Mouse (Mus musculus): ENCODE results near the gene Sp100. TPM values are rescaled to one million over a fixed set of nuclear protein-coding genes. Genes with fewer than 3 reads are reported as not detected.
"Not testable (repeated sequence)": the region's sequence is repeated elsewhere in the genome, so short reads cannot be mapped to it uniquely, and the experiment has no call there.

The Sp100 gene
- polyA plus RNA-seq, 1 experiment, result not detected

- H3K27me3 ChIP-seq (ENCODE audit: control insufficient read depth, insufficient read depth, low read length, poor library complexity, severe bottlenecking); H3K4me1 ChIP-seq (ENCODE audit: control insufficient read depth, insufficient read depth, low read length); H3K36me3 ChIP-seq (ENCODE audit: control insufficient read depth, insufficient read depth, low read length, poor library complexity, severe bottlenecking); H3K9me3 ChIP-seq (replicated peaks; ENCODE audit: control insufficient read depth, insufficient read depth, low read length, poor library complexity, severe bottlenecking); H3K9ac ChIP-seq (ENCODE audit: low read depth, poor library complexity, severe bottlenecking); H3K4me3 ChIP-seq (ENCODE audit: low read depth, low read length); H3K27ac ChIP-seq (ENCODE audit: insufficient read depth, low read length): not testable (repeated sequence)
Measured at GRCm38 (mm10) chr1:85636936-85637335, 12.9 kb upstream of the Sp100 start.

GRCm38 (mm10) chr1:85638144-85638543 lies 11.6 kb upstream of the Sp100 start:
- not testable (repeated sequence) for H3K27me3 ChIP-seq (ENCODE audit: control insufficient read depth, insufficient read depth, low read length, poor library complexity, severe bottlenecking); H3K9me3 ChIP-seq (replicated peaks; ENCODE audit: control insufficient read depth, insufficient read depth, low read length, poor library complexity, severe bottlenecking); H3K9ac ChIP-seq (ENCODE audit: low read depth, poor library complexity, severe bottlenecking); H3K4me1 ChIP-seq (ENCODE audit: control insufficient read depth, insufficient read depth, low read length); H3K4me3 ChIP-seq (ENCODE audit: low read depth, low read length); H3K36me3 ChIP-seq (ENCODE audit: control insufficient read depth, insufficient read depth, low read length, poor library complexity, severe bottlenecking); H3K27ac ChIP-seq (ENCODE audit: insufficient read depth, low read length)

GRCm38 (mm10) chr1:85650524-85650923 lies 736 bp downstream of the Sp100 start:
- H3K9me3 ChIP-seq (replicated peaks; ENCODE audit: control insufficient read depth, insufficient read depth, low read length, poor library complexity, severe bottlenecking); H3K27me3 ChIP-seq (ENCODE audit: control insufficient read depth, insufficient read depth, low read length, poor library complexity, severe bottlenecking); H3K4me1 ChIP-seq (ENCODE audit: control insufficient read depth, insufficient read depth, low read length); H3K36me3 ChIP-seq (ENCODE audit: control insufficient read depth, insufficient read depth, low read length, poor library complexity, severe bottlenecking); H3K4me3 ChIP-seq (ENCODE audit: low read depth, low read length); H3K9ac ChIP-seq (ENCODE audit: low read depth, poor library complexity, severe bottlenecking); H3K27ac ChIP-seq (ENCODE audit: insufficient read depth, low read length): not testable (repeated sequence)

DNA sequence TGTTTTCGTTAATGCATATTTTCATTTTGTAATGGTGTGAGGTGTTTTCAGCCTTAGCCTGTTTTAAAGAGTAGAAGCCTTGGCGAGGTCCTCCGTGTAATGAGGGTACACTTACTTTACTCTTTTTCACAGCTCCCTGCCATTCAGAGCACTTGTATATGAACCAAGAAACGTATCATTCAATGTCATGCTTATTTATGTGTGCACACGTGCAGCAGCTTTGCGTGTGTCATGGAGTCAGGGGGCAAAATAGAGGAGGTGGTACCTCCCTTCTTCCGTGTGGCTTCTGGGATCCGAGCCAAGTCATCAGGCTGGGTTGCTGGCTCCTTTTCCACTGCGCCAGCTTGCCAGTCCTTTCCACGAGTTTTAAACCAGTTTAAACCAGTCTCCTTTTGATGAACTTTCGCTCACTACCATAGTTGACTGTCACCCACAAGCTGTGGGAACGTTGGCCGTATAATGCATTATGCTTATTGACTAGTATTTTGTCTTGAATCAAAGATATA lies 2.0 kb downstream of the Sp100 start:
- not testable (repeated sequence) for H3K4me1 ChIP-seq (ENCODE audit: control insufficient read depth, insufficient read depth, low read length); H3K36me3 ChIP-seq (ENCODE audit: control insufficient read depth, insufficient read depth, low read length, poor library complexity, severe bottlenecking); H3K27ac ChIP-seq (ENCODE audit: insufficient read depth, low read length); H3K4me3 ChIP-seq (ENCODE audit: low read depth, low read length); H3K27me3 ChIP-seq (ENCODE audit: control insufficient read depth, insufficient read depth, low read length, poor library complexity, severe bottlenecking); H3K9ac ChIP-seq (ENCODE audit: low read depth, poor library complexity, severe bottlenecking); H3K9me3 ChIP-seq (replicated peaks; ENCODE audit: control insufficient read depth, insufficient read depth, low read length, poor library complexity, severe bottlenecking)

DNA sequence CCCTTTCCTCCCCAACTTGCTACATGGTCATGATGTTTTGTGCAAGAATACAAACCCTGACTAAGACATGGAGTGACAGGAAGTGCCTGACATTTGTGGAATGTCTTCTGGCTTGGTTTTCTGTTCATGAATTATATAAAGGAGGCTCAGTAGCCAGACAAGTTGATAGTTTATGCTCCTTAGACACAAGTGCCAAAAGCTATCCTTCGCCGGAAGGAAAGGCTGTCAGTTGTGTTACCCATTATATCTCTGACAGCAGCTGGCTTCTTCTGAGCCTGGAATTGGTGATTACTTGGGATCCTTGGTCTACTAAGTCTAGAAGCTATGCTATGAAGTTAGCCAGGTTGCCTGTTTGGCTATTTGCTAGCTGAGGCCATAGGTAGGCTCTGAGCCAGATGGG lies 7.4 kb downstream of the Sp100 start:
- H3K9me3 ChIP-seq (replicated peaks; ENCODE audit: control insufficient read depth, insufficient read depth, low read length, poor library complexity, severe bottlenecking); H3K4me3 ChIP-seq (ENCODE audit: low read depth, low read length); H3K36me3 ChIP-seq (ENCODE audit: control insufficient read depth, insufficient read depth, low read length, poor library complexity, severe bottlenecking): not testable (repeated sequence)

GRCm38 (mm10) chr1:85664266-85664665 lies 14.5 kb downstream of the Sp100 start:
- Histone ChIP-seq H3K27ac (ENCODE audit: insufficient read depth, low read length) (no peak overlapping the region), H3K9me3 (replicated peaks; ENCODE audit: control insufficient read depth, insufficient read depth, low read length, poor library complexity, severe bottlenecking) (no peaks in the 10 kb centered on the region), H3K4me3 (ENCODE audit: low read depth, low read length) (no peak overlapping the region), H3K4me1 (ENCODE audit: control insufficient read depth, insufficient read depth, low read length) (no peaks in the 10 kb centered on the region), H3K36me3 (ENCODE audit: control insufficient read depth, insufficient read depth, low read length, poor library complexity, severe bottlenecking) (no peaks in the 10 kb centered on the region), H3K9ac (ENCODE audit: low read depth, poor library complexity, severe bottlenecking) (no peak overlapping the region), H3K27me3 (ENCODE audit: control insufficient read depth, insufficient read depth, low read length, poor library complexity, severe bottlenecking) (no peaks in the 10 kb centered on the region)
- no peak for TF ChIP-seq POLR2A (IDR thresholded peaks at IDR 0.05; ENCODE audit: insufficient read depth, low read length)
- TF ChIP-seq CTCF (IDR thresholded peaks at IDR 0.05; ENCODE audit: low read depth, low read length), result no peak
- TF ChIP-seq EP300 (IDR thresholded peaks at IDR 0.05; ENCODE audit: insufficient read depth, low read depth, low read length), result no peak

More for the DNA sequence above, 7.4 kb downstream of the Sp100 start:
- H3K27me3 ChIP-seq (ENCODE audit: control insufficient read depth, insufficient read depth, low read length, poor library complexity, severe bottlenecking); H3K9ac ChIP-seq (ENCODE audit: low read depth, poor library complexity, severe bottlenecking); H3K4me1 ChIP-seq (ENCODE audit: control insufficient read depth, insufficient read depth, low read length); H3K27ac ChIP-seq (ENCODE audit: insufficient read depth, low read length): not testable (repeated sequence)

- Histone ChIP-seq H3K27me3 (ENCODE audit: control insufficient read depth, insufficient read depth, low read length, poor library complexity, severe bottlenecking) (no peaks in the 10 kb centered on the region; the same call in 1 of the 2 replicates), H3K9ac (ENCODE audit: low read depth, poor library complexity, severe bottlenecking) (no peak overlapping the region), H3K9me3 (replicated peaks; ENCODE audit: control insufficient read depth, insufficient read depth, low read length, poor library complexity, severe bottlenecking) (no peaks in the 10 kb centered on the region; the same call in 1 of the 2 replicates), H3K4me1 (ENCODE audit: control insufficient read depth, insufficient read depth, low read length) (no peaks in the 10 kb centered on the region), H3K4me3 (ENCODE audit: low read depth, low read length) (no peak overlapping the region), H3K27ac (ENCODE audit: insufficient read depth, low read length) (no peak overlapping the region), H3K36me3 (ENCODE audit: control insufficient read depth, insufficient read depth, low read length, poor library complexity, severe bottlenecking) (no peaks in the 10 kb centered on the region)
- no peak for TF ChIP-seq EP300 (IDR thresholded peaks at IDR 0.05; ENCODE audit: insufficient read depth, low read depth, low read length)
- TF ChIP-seq POLR2A (IDR thresholded peaks at IDR 0.05; ENCODE audit: insufficient read depth, low read length), result no peak
Measured at GRCm38 (mm10) chr1:85680226-85680625, 30.4 kb downstream of the Sp100 start.
